Mouse (Mus musculus): ENCODE data around the gene Agap3. TPM values are rescaled to one million over a fixed set of nuclear protein-coding genes. Genes with fewer than 3 reads are reported as not detected.

Gene Agap3
- total RNA-seq, 1 experiment from 2014 or later, result 64.0 TPM

Other genes starting within 250 kb of the Agap3 start
- 10.7 and 11.1 TPM in 2 replicates for gene Kcnh2, start 100.6 kb upstream of the Agap3 start, total RNA-seq (2021)
- gene Nos3, start 87.4 kb upstream of the Agap3 start, total RNA-seq (2021), result 16.8 and 18.3 TPM in 2 replicates
- gene Atg9b, start 60.0 kb upstream of the Agap3 start, total RNA-seq (2021), result 0.41 and 0.60 TPM in 2 replicates
- gene Abcb8, start 58.5 kb upstream of the Agap3 start, total RNA-seq (2021), result 80.9 and 92.2 TPM in 2 replicates
- 1.1 TPM in 1 of 2 replicates, not detected in the other for gene Asic3, start 38.8 kb upstream of the Agap3 start, total RNA-seq (2021)
- gene Cdk5, start 28.6 kb upstream of the Agap3 start, total RNA-seq (2021), result 38.5 and 38.7 TPM in 2 replicates
- gene Slc4a2, start 28.3 kb upstream of the Agap3 start, total RNA-seq (2021), result 57.6 and 60.5 TPM in 2 replicates
- 113 and 122 TPM in 2 replicates for gene Fastk, start 6.9 kb upstream of the Agap3 start, total RNA-seq (2021)
- 8.6 and 10.6 TPM in 2 replicates for gene Tmub1, start 4.3 kb upstream of the Agap3 start, total RNA-seq (2021)
- not detected in 2 replicates for gene Gbx1, start 75.0 kb downstream of the Agap3 start, total RNA-seq (2021)
- gene Asb10, start 88.8 kb downstream of the Agap3 start, total RNA-seq (2021), result 0.15 and 0.19 TPM in 2 replicates
- gene 4931409K22Rik, start 104.6 kb downstream of the Agap3 start, total RNA-seq (2021), result not detected in 2 replicates
- 59.3 and 67.0 TPM in 2 replicates for gene Abcf2, start 125.3 kb downstream of the Agap3 start, total RNA-seq (2021)
- gene Chpf2, start 134.6 kb downstream of the Agap3 start, total RNA-seq (2021), result 32.3 and 44.0 TPM in 2 replicates
- 15.5 and 24.3 TPM in 2 replicates for gene Smarcd3, start 172.2 kb downstream of the Agap3 start, total RNA-seq (2021)
- 45.4 and 50.7 TPM in 2 replicates for gene Nub1, start 233.4 kb downstream of the Agap3 start, total RNA-seq (2021)

Data from adrenal gland, postnatal 14 days (tissue).